Mouse (Mus musculus) hindbrain, postnatal 0 days (tissue): ENCODE data around the gene Gnas. TPM values are rescaled to one million over a fixed set of nuclear protein-coding genes. Genes with fewer than 3 reads are reported as not detected.
A peak's percentile ranks its signal among the peaks of the same experiment; 100 is the strongest.

Experiments
- ATAC-seq: fragments of 200-750 bp; cut with Nextera tagmentation; 2 replicates; pipeline ENCODE4 v1.8.0; 2017; ENCODE audit warnings: mild to moderate bottlenecking, moderate TSS enrichment, moderate library complexity
- DNase-seq: peaks from one replicate; pipeline ENCODE4 v3.0.0-alpha.2; 2015; ENCODE audit warnings: low spot score
- H3K27ac ChIP-seq: fragments of 300-500 bp; sonication (generic); 2 replicates; pipeline ENCODE4 v1.5.1; 2014; ENCODE audit warnings: mild to moderate bottlenecking
- H3K27me3 ChIP-seq: fragments of 300-500 bp; sonication (generic); 2 replicates; pipeline ENCODE4 v1.6.1; 2014; ENCODE audit warnings: low read length, mixed read lengths; ENCODE audit not compliant: insufficient read depth
- H3K36me3 ChIP-seq: fragments of 300-500 bp; sonication (generic); 2 replicates; pipeline ENCODE4 v1.6.1; 2014; ENCODE audit warnings: low read length, mixed read lengths; ENCODE audit not compliant: insufficient read depth
- H3K4me1 ChIP-seq: fragments of 300-500 bp; sonication (generic); 2 replicates; pipeline ENCODE4 v1.6.1; 2014; ENCODE audit warnings: antibody characterized with exemption, low read length, mixed read lengths; ENCODE audit not compliant: insufficient read depth
- H3K4me2 ChIP-seq: fragments of 300-500 bp; sonication (generic); 2 replicates; pipeline ENCODE4 v1.6.1; 2014; ENCODE audit warnings: low read depth, mild to moderate bottlenecking, low read length, moderate library complexity, mixed read lengths
- H3K4me3 ChIP-seq: fragments of 300-500 bp; sonication (generic); 2 replicates; pipeline ENCODE4 v1.5.1; 2014; ENCODE audit warnings: low read length
- H3K9ac ChIP-seq: fragments of 300-500 bp; sonication (generic); replicated peaks from 2 replicates; pipeline ENCODE4 v1.6.1; 2014; ENCODE audit warnings: mild to moderate bottlenecking, low read length, moderate library complexity, mixed read lengths
- H3K9me3 ChIP-seq: fragments of 300-500 bp; sonication (generic); 2 replicates; pipeline ENCODE4 v1.6.1; 2016; ENCODE audit warnings: low read length, mixed read lengths
- CTCF ChIP-seq: IDR thresholded peaks from 2 replicates; pipeline ENCODE4 v1.5.1; 2016; ENCODE audit warnings: antibody characterized with exemption, control low read depth, low read depth
- WGBS: fragments of 180-500 bp; shearing (Covaris S2); extraction: QIAGEN DNeasy Blood & Tissue Kit; methylation state at CpG from one replicate; pipeline ENCODE4 v1.1.7; 2014; 5-methylcytosine and 5-hydroxymethylcytosine counted together
- polyA plus RNA-seq: library from polyadenylated mRNA; unstranded; fragments of >200 nt; fragmentation: Nextera tagmentation; extraction: Ambion mirVana; gene quantifications from 2 replicates; pipeline ENCODE4 v1.2.1, GENCODE M21; 2015
- total RNA-seq: library from RNA; depleted of rRNA; stranded (reverse); fragments of >200 nt; gene quantifications from 2 replicates; pipeline ENCODE4 v1.2.3, GENCODE M21; 2014

Gene Gnas
- total and polyA plus RNA-seq, 2 experiments from 2014 or later = 1,738 to 1,873 TPM

DNA sequence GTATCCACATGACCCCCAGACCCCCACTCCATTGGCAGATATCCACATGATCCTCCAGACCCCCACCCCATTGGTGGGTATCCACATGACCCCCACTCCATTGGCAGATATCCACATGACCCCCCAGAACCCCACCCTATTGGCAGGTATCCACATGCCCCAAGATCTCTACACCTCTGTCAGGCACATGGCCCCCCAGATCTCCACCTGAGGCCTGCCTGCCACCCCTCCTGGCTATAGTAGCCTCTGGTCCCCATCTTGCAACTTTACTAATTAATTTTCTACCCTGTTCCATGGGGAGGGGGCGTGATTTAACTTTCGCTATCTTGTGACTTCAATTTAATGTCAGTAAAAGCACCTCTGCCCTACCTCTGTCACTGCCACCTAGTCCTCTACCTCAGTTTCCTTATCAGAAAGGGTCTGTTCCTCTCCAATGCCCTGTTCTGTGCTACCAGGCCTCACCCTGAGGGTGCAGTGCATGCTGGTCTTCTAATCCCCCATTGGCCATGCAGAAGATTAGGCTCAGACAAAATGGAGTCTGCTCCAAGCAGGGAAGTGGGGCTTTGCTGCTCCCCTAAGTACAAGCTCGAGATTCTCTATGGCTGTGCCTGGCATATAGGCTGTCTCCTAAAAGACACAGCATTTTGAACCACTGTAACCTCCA is 56.2 kb downstream of the Gnas start:
- Histone ChIP-seq H3K4me1 (peaks cover 16% of the 10 kb centered on the region), H3K4me3 (no peak overlapping the region), H3K9ac (no peak overlapping the region), H3K36me3 (peaks cover 7% of the 10 kb centered on the region), H3K27ac (no peak overlapping the region), H3K27me3 (no peaks in the 10 kb centered on the region), H3K4me2 (no peak overlapping the region), H3K9me3 (no peaks in the 10 kb centered on the region)
- DNase-seq = no peak
- WGBS = 89% methylated on average over 3 of the region's 3 CpGs
- no peak for ATAC-seq
- TF ChIP-seq CTCF = no peak

DNA sequence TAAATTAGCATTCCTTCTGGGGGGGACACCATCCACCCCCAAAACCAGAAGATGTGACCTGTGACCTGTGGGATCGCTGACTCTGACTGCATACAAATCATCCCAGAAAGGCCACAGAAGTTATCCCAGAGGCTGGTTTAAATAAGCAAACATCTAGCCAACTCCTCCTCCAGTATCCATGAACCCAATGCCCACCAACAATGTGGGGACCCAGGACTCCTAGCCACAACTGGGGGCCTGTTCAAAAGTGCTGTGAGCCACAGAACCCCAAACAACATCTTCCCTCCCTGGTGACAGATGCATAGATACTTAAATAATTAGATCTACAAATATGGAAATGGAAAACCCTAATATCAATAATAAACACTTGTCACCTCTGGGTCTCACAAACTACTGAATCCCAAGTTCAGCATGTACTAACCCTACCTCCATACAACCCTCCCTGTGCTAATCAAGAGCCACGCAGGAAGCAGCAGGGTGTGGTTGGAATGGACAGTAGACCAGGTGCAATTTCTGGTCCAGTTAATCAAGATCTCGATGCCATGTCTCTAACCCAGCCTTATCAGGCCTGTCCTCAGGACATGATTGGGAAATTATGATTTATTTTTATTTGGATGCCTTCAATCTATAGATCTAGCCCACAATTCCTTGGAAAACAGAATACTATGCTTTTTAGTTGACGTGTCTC is 56.9 kb downstream of the Gnas start:
- no peaks in the 10 kb centered on the region for H3K27me3 ChIP-seq
- H3K36me3 ChIP-seq = peaks cover 14% of the 10 kb centered on the region
- TF ChIP-seq CTCF = no peak
- ATAC-seq (no peak), DNase-seq (no peak)
- no peak overlapping the region for H3K27ac ChIP-seq
- H3K4me3 ChIP-seq = no peak overlapping the region
- H3K9me3 ChIP-seq = no peaks in the 10 kb centered on the region
- no peak overlapping the region for H3K9ac ChIP-seq
- no peak overlapping the region for H3K4me2 ChIP-seq
- WGBS = 81% methylated on average over 4 of the region's 4 CpGs
- H3K4me1 ChIP-seq = peaks cover 16% of the 10 kb centered on the region

DNA sequence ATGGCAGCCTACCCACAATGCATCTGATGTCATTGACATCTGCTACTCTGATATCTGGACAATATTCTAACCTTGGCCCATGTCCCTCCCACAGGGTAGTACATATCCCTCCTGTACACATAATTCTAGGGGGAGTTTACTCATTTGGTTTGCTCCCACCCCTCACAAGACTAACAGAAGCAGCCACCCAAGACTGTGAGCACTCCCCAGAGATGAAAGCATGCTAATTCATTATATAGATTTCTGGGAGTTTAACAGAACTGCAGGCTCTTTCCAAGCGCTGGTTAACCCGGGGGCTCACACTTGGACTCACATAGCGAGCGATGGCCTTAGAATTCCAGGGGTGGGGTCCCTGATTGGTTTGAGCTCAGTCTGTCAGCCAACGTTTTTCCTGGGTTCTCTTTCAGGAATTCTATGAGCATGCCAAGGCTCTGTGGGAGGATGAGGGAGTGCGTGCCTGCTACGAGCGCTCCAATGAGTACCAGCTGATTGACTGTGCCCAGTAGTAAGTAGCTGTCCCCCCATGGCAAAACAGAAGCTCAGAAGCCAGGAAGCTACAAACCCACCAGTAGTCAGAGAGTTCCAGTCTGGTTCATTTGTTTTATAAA is 58.8 kb downstream of the Gnas start:
- WGBS = 25% methylated on average over 8 of the region's 8 CpGs
- H3K9me3 ChIP-seq = no peaks in the 10 kb centered on the region
- H3K4me1 ChIP-seq = peaks cover 16% of the 10 kb centered on the region
- H3K4me3 ChIP-seq = no peak overlapping the region
- H3K9ac ChIP-seq = no peak overlapping the region
- no peak overlapping the region for H3K4me2 ChIP-seq
- H3K27ac ChIP-seq = peak overlapping the region; percentile 64; the same call in 1 of the 2 replicates
- H3K27me3 ChIP-seq = no peaks in the 10 kb centered on the region
- peaks cover 26% of the 10 kb centered on the region for H3K36me3 ChIP-seq
- TF ChIP-seq CTCF = no peak
- DNase-seq = no peak
- ATAC-seq = no peak

DNA sequence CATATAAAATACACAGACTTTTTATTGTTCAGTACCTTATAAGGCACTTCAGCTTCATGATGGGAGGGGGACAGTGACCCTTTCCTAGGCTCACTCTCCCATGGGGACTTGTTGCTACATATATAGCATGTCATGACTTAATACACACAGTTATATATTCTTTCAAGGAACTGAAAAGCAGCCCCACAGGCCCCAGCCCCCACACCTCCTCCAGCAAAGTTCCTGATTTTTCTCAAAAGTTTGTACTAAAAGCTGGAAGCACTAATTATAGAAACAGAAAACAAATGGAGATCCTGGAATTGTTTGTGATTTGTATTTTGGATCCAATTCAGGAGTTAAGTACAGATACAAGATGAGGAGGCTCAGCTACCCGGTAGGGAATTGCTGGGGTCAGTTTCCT is 59.4 kb downstream of the Gnas start:
- Histone ChIP-seq H3K4me3 (no peak overlapping the region), H3K36me3 (peaks cover 26% of the 10 kb centered on the region), H3K9me3 (no peaks in the 10 kb centered on the region), H3K4me2 (0 out of 2 replicates have a peak overlapping the region, but pooled peaks have one; percentile 4), H3K27ac (peak overlapping the region; percentile 64), H3K9ac (no peak overlapping the region), H3K4me1 (peaks cover 16% of the 10 kb centered on the region), H3K27me3 (no peaks in the 10 kb centered on the region)
- 41% methylated on average over 1 of the region's 1 CpGs for WGBS
- ATAC-seq (no peak), DNase-seq (no peak)
- TF ChIP-seq CTCF = no peak

DNA sequence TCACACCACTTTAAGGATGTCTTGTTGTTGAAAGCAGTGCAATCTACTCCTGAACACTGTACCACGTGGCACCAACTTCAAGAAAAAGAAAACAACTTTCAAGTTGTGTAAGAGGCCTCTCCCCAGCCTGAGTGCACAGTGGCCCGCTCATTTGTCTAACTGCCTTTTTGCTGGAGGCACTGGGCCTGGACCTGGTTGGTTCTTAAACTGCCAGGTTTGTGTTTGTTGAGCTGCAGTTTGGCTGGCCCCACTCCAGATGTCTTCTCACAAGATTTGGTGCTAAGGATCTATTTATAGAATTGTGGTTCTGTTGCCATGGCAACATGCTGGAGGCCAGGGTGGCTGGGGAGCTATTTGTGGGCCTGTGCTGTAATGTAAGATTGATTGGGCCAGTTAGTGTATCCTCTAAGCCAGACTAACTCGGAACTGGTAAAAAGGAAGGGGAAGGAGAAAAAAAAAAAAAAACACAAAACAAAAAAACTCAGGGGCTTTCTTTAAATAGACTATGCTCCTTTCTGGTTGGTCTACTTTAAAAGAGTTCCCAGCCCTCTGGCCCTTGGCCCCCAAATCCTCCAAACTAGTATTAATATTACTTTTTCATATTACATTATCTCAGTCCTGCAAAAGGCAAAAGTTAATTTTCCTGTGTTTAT is 60.0 kb downstream of the Gnas start:
- WGBS = 13% methylated on average over 3 of the region's 3 CpGs
- peak overlapping the region; percentile 64 for H3K27ac ChIP-seq
- H3K9ac ChIP-seq = no peak overlapping the region
- no peaks in the 10 kb centered on the region for H3K27me3 ChIP-seq
- H3K4me3 ChIP-seq = no peak overlapping the region
- H3K4me2 ChIP-seq = 0 out of 2 replicates have a peak overlapping the region, but pooled peaks have one; percentile 4
- DNase-seq (peak; percentile 92), ATAC-seq (peak; percentile 71)
- peaks cover 16% of the 10 kb centered on the region for H3K4me1 ChIP-seq
- no peak for TF ChIP-seq CTCF
- no peaks in the 10 kb centered on the region for H3K9me3 ChIP-seq
- H3K36me3 ChIP-seq = peaks cover 26% of the 10 kb centered on the region

DNA sequence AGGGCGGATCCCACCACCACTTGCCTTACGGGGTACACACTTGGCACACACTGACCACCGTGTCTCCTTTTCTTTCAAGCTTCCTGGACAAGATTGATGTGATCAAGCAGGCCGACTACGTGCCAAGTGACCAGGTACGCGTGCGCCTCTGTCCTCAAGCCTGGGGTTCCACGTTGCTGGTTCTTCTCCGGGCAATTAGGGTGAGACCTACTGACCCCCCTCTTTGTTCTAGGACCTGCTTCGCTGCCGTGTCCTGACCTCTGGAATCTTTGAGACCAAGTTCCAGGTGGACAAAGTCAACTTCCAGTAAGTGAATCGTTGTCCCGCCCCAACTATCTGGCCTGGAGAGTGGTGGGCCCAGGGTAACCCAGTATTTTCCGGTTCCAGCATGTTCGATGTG is 60.9 kb downstream of the Gnas start:
- no peak for ATAC-seq
- Histone ChIP-seq H3K27ac (0 out of 2 replicates have a peak overlapping the region, but pooled peaks have one; percentile 58), H3K4me1 (peaks cover 16% of the 10 kb centered on the region), H3K4me3 (no peak overlapping the region), H3K4me2 (no peak overlapping the region), H3K9me3 (no peaks in the 10 kb centered on the region), H3K27me3 (no peaks in the 10 kb centered on the region), H3K36me3 (peaks cover 26% of the 10 kb centered on the region), H3K9ac (no peak overlapping the region)
- DNase-seq = no peak
- no peak for TF ChIP-seq CTCF
- WGBS = 91% methylated on average over 16 of the region's 16 CpGs
